Mouse (Mus musculus) liver, adult (tissue): Measurements from ENCODE around the gene Zfp652.
A peak's percentile ranks its signal among the peaks of the same experiment; 100 is the strongest.

Source experiments
- GATA4 ChIP-seq: IDR thresholded peaks from 2 replicates; pipeline ENCODE4 v1.6.1; 2014; ENCODE audit warnings: mild to moderate bottlenecking, low read length; ENCODE audit not compliant: insufficient replicate concordance

Gene Zfp652

GRCm38 (mm10) chr11:95773264-95773663 is 60.8 kb downstream of the Zfp652 start:
- TF ChIP-seq GATA4, result peak; percentile 81; the same call in 1 of the 2 replicates

GRCm38 (mm10) chr11:95777323-95778297 is 65.1 kb downstream of the Zfp652 start:
- peak; percentile 48; the same call in 1 of the 2 replicates for TF ChIP-seq GATA4

- no peak for TF ChIP-seq GATA4
Observed at GRCm38 (mm10) chr11:95778831-95779251, 66.4 kb downstream of the Zfp652 start.

- no peak for TF ChIP-seq GATA4
Observed at GRCm38 (mm10) chr11:95779366-95779765, 66.9 kb downstream of the Zfp652 start.

- no peak for TF ChIP-seq GATA4
Observed at GRCm38 (mm10) chr11:95780480-95780879, 68.0 kb downstream of the Zfp652 start.

GRCm38 (mm10) chr11:95781557-95781956 is 69.1 kb downstream of the Zfp652 start:
- no peak for TF ChIP-seq GATA4

GRCm38 (mm10) chr11:95783457-95783856 is 71.0 kb downstream of the Zfp652 start:
- no peak for TF ChIP-seq GATA4

- no peak for TF ChIP-seq GATA4
Observed at GRCm38 (mm10) chr11:95783958-95784357, 71.5 kb downstream of the Zfp652 start.

GRCm38 (mm10) chr11:95785675-95786074 is 73.2 kb downstream of the Zfp652 start:
- no peak for TF ChIP-seq GATA4

- no peak for TF ChIP-seq GATA4
Observed at GRCm38 (mm10) chr11:95786511-95786910, 74.0 kb downstream of the Zfp652 start.

GRCm38 (mm10) chr11:95789451-95789891 is 77.0 kb downstream of the Zfp652 start:
- TF ChIP-seq GATA4, result peak; percentile 36; the same call in 1 of the 2 replicates

- TF ChIP-seq GATA4, result no peak
Observed at GRCm38 (mm10) chr11:95791787-95792186, 79.3 kb downstream of the Zfp652 start.

GRCm38 (mm10) chr11:95792950-95793509 is 80.6 kb downstream of the Zfp652 start:
- TF ChIP-seq GATA4, result no peak

- TF ChIP-seq GATA4, result no peak
Observed at GRCm38 (mm10) chr11:95794201-95794600, 81.7 kb downstream of the Zfp652 start.

GRCm38 (mm10) chr11:95795582-95795981 is 83.1 kb downstream of the Zfp652 start:
- no peak for TF ChIP-seq GATA4

- no peak for TF ChIP-seq GATA4
Observed at GRCm38 (mm10) chr11:95805010-95805409, 92.5 kb downstream of the Zfp652 start.
